Mouse (Mus musculus) frontal cortex, postnatal 36 days (tissue): Measurements from ENCODE around the gene Ctf2.
"Not testable (repeated sequence)": the region's sequence is repeated elsewhere in the genome, so short reads cannot be mapped to it uniquely, and the experiment has no call there.

Experiments
- DNase-seq, 2 experiments: peaks; one replicate each; pipeline ENCODE4 v3.0.0; 2022; ENCODE audit warnings: low spot score in 2 of 2

The Ctf2 gene

DNA sequence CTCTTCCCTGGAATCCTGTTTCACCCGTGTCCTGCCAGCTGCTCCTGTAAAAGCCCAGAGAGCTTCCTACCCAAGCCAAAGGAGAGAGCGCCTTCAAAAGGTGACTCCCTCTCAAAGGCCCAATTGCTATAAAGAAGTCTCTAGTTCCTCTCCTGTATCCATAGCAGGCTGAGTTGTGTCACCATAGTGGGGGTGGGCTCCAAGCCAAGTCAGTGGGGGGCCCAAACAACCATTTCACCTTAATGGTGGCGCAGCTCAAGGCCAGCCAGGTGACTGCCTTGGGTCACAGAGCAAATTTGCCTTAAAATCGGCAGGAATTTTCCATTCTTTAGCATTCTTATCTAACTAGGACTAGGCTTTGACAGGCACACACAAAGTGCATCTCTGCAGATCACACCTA lies 17.1 kb downstream of the Ctf2 start:
- DNase-seq, result no peak

DNA sequence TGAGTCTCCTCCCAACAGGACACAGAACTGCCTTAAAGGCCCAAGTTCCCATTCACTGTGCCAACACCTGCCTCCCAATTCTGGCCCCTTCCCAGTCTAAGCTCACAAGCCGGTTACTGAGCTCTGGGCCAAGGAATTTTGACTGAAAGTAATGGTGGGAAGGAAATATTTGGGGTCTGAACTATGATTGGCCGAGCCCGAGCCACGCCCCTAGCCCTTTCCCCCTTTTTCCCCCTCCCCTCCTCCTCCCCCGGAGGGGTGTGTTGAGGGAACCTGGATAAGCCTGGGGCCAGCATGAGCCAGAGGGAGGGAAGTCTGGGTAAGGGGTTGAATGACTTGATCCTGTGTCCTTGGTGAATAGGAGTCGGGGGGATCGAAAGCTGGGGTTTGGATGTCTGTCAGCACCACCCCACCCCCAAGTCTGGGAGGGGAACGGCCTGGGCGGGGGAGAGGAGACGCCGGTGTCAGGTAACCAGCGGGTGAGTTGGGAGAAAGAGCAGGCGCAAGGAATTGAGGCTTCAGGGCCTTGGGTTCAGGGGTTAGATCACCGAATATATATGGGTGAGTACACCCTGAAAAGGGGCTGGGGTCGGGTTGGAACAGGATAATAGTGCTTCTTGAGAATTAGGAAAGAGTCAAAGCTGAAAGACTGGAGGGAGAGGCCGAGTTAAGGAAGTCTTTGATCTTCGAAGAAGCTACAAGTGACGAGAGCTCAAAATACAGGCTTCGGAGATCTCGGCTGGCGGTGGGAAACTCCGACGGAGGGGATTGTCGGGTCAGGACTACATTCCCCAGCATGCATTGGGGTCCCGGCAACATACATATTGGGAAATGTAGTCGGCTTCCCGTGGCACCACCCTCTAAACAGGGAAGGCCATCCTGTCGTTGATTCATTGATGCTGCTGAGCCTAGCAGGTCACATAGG lies 19.2 kb downstream of the Ctf2 start, which contains the start of gene Ctf1:
Ctf1 (plus strand) TSS at position 276 of the 925 bp plus-strand sequence.
- DNase-seq, result peak; percentile 64 to 77

DNA sequence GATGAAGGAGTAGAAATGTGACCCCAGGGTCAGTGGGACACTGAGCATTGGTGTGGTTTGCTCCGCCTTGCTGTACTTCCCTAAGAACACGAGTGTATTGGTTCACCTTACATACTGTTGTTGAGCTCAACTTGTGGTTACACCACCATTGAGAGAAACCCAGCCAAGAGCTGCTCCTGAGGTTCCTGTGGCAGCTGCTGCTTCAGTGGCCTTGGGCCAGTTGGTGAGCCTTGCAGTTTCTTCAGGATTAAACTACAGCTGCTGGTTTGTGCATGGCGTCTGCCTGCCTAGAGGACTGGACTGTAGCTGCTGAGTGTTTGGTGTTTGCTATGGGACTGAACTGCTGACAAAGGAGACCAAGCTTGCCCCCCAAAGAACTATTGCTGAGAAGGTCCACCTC lies 20.5 kb downstream of the Ctf2 start:
- DNase-seq, result no peak

DNA sequence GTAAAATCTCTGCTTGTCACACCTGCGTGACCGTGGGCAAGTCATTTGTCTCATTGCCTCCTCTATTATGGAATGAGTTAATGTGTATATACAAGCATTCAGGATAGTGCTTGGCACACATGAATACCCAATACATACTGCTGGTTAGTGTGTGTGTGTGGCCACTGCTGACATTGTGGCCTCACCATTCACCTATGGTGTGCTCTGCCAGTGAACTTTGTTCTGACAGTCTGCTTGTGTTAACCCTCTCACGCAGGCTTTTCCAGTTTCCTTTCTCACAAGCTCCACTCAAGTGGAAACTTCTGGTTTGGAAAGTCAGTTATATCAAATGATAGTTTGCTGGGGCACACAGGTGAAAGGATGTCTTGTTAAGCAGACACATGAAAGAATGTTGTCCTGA lies 20.9 kb downstream of the Ctf2 start:
- no peak for DNase-seq

DNA sequence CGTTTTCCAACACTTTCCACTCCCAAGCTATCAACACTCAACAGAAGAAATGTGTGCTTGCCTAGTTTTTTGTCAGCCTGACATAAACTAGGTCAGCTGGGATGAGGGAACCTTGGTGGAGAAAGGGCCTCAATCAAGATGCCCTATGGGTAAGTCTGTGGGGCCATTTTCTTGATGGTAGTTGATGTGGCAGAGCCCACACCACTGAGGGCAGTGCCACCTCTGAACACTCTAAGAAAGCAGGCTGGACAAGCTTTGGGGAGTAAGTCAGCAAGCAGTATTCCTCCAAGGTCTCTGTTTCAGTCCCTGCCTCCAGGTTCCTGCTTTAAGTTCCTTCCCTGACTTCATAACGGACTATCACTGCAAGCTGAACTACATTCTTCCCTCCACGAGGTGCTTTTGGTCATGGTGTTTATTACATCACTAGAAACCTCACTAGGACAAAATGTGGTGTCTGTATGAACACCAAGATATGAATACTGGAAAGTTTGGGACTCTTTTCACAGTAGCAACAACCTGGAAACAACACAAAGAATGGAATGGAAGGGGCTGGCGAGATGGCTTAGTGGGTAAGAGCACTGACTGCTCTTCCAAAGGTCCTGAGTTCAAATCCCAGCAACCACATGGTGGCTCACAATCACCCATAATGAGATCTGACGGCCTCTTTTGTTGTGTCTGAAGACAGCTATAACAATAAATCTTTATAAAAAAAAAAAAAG lies 22.5 kb downstream of the Ctf2 start:
- DNase-seq, result no peak

DNA sequence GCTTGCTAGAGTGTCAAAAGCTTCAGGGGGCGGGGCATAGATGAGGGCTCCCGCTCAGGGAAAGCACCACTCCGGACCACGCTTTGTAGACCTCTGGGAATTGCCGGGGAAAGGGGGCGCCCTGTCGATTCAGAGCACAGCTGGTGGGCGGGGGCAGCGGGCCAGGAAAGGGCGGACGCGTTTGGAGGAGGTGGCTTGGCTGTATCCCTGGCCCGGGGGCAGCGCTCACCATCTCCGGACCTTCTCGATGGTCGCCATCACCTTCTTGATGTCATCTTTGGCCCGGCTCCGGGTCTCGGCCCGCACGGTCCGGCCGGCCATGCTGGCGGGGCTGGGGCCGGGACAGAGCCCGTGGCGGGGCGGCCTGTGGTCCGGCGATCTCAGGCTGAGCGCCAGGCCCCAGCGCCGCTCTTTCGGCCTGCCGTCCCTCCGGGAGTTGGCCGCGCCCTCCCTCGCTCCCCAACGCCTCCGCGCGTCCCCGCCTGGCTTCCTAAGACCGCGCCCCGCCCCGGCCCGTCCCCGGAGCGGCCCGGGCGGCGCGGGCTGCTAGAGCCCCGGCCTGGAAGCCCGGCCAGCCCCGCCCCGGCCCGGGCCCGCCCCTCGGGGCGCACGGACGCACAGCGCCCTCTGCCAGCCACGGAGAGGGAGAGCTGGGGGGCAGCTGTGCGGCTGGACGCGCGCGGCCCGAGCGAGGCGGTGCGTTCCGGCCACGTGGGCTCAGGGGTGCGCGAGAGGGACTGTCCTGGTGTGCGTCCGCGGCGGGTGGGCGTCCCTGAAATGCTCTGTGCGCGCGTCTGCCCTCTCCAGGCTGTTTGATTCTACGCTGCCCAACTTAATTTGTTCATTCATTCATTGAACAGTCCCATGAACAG lies 23.5 kb downstream of the Ctf2 start, which contains the start of gene Bcl7c:
Bcl7c (minus strand) TSS at position 727 of the 872 bp plus-strand sequence.
- DNase-seq, result peak; percentile 81 to 84

DNA sequence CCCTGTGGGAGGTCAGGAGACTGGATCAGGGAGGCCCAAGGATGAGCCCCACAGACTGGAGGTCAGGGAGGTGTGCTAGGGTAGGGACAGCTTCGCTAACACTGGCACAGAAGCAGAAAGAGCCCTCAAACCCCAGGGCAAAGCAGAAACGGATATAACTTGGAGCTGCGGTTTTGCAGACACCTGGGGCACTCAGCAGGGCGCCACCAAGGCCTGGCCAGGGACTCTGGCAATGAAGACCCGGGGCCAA lies 24.1 kb downstream of the Ctf2 start:
- DNase-seq, result no peak

DNA sequence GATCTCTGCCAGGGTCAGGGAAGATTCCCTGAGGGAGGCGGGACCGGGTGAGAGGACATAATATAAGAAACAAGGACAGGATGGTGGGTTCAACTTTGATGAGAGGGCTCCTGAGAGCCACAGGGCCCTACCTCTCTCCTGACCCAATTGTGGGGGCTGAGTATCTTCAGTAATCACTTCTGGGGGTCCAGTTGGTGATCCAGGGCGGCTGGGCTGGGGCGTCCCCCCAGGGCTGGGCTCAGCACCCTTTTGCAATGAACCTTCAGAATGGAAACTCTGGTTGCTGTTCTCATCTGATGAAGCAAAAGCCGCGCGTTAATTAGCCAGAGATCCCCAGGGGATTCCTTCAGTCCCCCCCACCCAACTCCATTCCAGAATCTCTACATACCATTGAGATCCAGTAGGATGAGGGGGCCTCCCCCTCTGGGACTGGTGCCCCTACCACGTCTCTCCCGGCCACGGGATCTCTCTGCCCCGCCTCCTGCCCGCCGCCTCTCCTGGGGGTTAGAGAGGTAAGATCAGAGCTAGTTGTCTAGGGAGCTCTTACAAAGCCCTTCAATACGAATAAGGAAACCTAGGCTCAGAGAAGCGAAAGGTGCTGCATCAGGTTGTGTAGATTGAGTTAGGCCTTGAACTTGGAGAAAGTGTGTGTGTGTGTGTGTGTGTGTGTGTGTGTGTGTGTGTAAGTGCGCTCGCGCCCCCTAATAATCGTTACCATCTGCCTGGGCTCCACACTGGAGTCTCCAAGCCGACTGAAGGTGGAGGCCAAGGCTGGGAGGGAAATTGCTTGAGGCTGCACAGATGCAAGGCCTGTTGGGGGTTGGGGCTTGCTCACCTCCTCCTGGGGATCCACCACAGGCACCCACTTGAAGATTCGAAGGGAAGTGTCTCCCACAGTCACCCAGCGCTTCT lies 24.7 kb downstream of the Ctf2 start:
- no peak for DNase-seq

DNA sequence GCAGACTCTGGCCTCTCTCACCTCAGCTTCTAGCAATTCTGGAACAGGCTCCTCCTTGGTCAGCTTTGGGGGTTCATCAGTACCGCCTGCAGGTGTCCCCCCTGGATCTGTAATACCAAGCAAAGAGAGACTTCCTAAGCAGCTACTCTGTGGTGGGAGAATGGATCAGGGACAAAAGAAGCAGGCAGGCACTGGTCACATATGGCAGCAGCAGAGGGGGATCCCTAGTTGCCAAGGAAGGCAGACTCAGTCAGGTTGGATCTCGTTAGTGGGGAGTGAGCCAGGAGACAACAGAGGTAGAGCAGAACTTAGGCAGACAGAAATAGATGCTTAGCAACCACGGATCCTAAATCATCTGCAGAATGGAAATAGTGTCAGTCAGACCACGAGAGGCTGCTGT lies 26.3 kb downstream of the Ctf2 start:
- DNase-seq, result no peak

DNA sequence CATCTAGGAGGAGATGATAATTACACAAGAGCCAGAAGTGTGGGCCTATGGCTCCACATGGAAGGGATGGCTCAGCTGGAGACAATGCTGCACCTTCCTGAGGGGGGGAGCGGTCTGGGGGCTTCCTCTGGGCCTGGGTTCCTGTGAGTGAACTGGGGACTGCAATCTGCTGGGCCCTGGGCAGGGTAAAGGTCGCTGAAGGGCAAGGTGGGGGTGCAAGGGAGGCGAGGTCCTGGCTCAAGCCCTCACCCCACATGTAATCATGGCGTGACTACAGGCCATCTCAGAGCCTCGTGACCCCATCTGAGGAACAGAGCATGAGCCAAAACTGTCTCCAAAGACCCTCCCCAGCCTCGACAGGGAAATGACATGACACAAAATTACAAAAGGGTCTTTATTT lies 27.4 kb downstream of the Ctf2 start:
- no peak for DNase-seq

DNA sequence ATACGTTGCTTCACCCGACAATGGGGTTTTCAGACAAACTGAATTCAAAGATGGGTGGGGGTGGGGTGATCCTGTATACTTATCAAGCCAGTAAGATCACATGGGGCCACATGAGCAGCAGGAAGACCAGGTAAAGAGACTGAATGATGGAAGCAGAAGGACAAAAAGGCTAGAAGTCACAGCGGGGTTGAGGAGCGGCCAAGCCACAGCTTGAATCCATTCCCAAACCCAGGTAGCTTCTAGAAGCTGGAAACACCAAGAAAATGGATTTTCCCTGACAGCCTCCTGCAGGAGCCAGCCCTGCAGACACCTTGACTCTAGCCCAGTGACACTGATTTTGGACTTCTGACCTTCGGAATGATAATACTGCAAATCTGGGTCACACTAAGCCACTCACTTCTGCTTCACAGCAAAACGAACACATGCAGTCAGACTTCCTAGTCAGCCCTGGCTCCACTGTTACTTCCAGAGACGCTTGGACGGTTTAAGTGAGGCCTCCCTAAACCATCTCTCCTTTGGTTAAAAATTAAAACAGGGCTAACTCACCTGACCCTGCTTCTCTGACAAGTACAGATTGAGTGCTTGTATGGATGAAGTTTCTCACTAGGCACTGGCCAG lies 28.3 kb downstream of the Ctf2 start:
- DNase-seq, result no peak

DNA sequence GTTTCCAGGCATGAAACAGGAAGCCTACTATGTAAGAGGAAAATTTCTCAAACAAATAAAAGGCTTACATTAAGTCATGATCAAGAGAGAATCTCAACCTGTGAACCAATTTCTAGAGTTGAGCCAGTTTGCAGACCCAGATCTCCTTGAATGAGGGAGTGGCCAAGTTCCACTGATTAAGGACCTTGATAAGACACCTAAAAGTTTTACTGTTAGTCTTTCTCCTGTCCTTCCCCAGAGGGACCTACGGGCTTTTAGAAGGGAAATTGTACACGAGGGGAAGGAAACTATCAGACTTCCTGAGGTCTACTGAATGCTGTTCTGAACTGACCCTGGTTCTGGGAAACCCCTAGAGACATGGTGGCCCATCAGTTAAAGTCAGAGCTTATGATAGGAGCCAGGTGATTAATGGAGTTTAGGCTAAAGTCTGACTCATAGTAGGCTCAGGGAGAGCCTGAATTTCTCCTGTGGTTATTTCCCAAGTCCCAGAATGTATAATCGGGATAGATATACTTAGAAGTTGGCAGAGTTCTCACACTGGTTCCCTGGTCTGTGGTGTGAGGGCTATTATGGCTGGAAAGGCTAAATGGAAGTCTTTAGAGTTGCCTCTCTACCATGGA lies 31.1 kb downstream of the Ctf2 start:
- no peak for DNase-seq

DNA sequence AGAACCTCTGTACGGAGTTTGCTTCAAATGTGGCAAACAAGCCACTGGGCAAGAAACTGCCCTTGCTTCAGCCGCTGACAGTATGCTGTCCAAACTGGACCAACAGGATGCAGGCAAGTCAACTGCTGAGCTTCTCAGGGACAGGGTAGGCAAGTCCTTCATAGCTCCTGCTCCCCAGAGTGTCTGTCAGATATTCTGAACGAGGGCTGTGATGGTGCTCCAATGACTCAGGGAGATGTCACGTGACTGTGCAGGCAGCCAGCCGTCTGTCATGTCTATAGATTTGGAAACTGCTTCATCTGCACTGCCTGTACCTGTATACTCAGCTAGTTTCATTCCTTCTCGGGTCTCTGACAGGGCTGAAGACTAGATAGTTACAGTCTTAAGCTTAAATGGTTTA lies 33.0 kb downstream of the Ctf2 start:
- DNase-seq, result peak in 1 of 2 experiments; percentile 29

DNA sequence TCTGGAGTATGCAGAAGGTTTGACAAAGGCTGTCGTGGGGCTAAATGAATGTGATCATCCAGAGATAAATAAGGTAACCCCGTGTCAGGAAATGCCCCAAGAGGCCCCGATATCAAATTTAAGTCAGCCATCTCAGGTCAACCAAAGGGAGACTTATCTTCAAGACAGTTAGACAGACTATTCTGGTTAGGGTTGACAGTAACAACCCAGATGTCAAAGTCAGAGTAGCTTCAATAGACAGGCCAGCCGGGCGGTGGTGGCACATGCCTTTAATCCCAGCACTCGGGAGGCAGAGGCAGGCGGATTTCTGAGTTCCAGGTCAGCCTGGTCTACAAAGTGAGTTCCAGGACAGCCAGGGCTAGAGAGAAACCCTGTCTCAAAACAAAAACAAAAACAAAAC lies 38.2 kb downstream of the Ctf2 start:
- not testable (repeated sequence) for DNase-seq

DNA sequence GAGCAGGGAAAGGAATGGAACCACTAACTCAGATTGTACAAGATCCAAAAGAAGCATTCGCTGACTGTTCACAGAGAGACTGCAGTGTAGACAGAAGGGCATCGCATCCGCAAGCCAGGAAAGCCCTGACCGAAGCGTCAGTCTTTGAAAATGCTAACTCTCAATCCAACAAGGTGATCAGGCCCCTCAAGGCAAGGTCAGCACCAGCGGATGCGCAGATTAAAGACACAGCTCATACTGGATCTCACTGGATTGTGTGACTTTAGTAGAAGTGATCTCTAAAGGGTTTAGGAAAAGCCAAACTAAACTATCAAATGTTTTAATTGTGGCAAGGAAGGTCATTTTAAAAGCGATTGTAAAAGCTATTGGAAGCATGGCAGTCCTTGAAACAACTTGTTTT lies 38.7 kb downstream of the Ctf2 start:
- DNase-seq, result no peak

DNA sequence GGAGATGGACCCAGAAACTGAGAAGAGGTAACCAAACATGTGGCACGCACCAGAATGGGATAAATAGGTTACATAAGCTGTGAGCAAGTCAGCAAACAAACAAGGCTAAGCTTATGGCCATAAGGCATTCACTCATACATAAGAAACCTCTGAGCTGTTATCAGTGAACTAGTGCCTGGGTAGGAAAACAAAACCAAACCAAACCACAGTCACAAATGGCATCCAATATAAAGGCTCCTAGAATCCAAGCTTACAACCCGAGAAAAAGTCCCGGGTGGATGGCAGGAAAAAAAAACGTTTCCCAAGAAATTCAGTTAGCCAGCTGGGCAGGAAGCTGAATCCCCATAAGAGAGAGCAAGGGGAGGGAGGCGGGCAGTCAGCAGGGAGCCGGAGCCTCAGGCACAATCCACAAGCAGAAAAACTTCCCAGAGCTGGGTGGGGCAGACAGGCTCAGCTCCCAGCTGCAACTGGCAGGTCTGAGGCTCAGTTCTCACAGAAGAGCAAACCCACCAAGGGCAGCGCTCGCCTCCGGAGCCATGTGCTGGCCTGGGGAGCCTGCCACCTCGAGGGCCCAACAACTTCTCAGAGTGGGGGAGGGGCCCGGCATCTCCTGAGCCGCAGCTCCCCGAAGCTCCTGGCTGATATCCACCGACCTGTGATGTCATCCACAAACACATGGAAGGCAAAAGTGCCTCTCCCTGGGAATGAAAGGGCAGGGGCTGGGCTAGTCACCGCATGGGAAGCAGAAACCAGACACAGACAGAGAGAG lies 40.6 kb downstream of the Ctf2 start:
- peak; percentile 42 to 46 for DNase-seq

DNA sequence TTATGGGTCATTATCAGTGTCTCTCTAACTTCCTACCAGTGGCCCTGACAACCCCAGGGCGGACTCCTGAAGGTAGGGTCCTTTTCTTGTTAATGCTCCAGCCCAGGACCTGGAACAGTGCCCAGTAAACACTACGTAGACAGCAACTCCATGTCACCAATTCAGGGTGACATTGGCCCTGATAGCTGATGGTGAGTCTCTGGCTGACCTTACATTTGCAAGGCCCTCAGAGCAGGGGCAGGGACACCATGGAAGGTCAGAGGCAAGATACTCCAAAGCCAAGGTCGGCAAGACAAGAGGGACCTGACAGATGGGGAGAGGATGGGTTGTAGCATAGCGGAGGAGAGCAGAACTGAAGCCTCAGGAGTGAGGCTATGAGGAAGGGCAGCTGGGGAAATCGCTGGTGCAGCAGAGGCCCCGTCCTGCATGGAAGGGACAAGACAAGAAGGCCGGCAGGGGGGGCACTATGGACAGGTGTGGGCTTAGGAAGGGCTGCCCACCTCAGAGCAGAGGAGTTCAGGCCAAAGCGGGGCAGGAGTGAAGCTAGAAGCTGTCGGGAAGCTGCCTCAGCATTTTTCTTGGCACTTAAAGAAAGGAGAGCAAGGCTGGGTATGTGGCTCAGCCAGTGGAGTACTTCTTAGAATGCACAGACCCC lies 42.2 kb downstream of the Ctf2 start:
- DNase-seq, result no peak

DNA sequence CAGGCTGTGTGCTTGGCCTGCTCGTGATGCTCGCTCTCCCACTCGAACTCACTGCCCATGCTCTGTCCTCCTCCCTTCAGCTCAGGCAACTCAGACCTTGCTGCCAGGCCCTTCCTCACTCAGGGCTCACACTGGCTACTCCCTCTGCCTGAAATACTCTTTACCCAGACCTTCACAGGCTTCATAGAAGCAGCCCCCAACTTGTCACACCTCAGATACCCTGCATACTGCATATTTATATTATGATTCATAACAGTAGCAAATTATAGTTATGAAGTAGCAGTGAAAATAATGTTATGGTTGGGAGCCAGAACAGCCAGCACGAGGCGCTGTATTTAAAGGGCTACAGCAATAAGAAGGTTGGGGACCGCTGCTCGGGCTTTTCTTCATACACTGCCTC lies 43.0 kb downstream of the Ctf2 start:
- peak; percentile 38 to 39 for DNase-seq
